Mouse (Mus musculus): ENCODE measurements at regions not wholly inside any gene's neighbourhood (a gene's known extent, or its start where the extent isn't known, plus 50 kb on each side); places are given as distances from the start of the nearest gene placed in this dataset.

GRCm38 (mm10) chr10:118797256-118797655 is 72.8 kb downstream of the Dyrk2 start:
- Histone ChIP-seq H3K27ac (ENCODE audit: low read depth, low read length) (no peak overlapping the region), H3K9me3 (ENCODE audit: control insufficient read depth, low read length) (no peaks in the 10 kb centered on the region), H3K9ac (replicated peaks; ENCODE audit: low read depth, low read length) (no peak overlapping the region), H3K4me2 (ENCODE audit: low read depth, low read length) (no peak overlapping the region), H3K36me3 (ENCODE audit: control insufficient read depth, insufficient read depth, low read length) (no peaks in the 10 kb centered on the region), H3K27me3 (ENCODE audit: control insufficient read depth, insufficient read depth, low read length) (no peaks in the 10 kb centered on the region), H3K4me1 (ENCODE audit: control insufficient read depth, insufficient read depth, low read length) (no peaks in the 10 kb centered on the region), H3K4me3 (ENCODE audit: low read depth, low read length) (no peak overlapping the region)
- WGBS = 85% methylated on average over 5 of the region's 5 CpGs
- no peak for ATAC-seq (ENCODE audit: low read depth)

- no peaks in the 10 kb centered on the region for H3K4me1 ChIP-seq (ENCODE audit: control insufficient read depth, insufficient read depth, low read length)
- H3K4me2 ChIP-seq (ENCODE audit: low read depth, low read length) = no peak overlapping the region
- H3K36me3 ChIP-seq (ENCODE audit: control insufficient read depth, insufficient read depth, low read length) = no peaks in the 10 kb centered on the region
- no peak overlapping the region for H3K27ac ChIP-seq (ENCODE audit: low read depth, low read length)
- H3K27me3 ChIP-seq (ENCODE audit: control insufficient read depth, insufficient read depth, low read length) = no peaks in the 10 kb centered on the region
- no peak overlapping the region for H3K9ac ChIP-seq (replicated peaks; ENCODE audit: low read depth, low read length)
- H3K9me3 ChIP-seq (ENCODE audit: control insufficient read depth, low read length) = no peaks in the 10 kb centered on the region
- no peak overlapping the region for H3K4me3 ChIP-seq (ENCODE audit: low read depth, low read length)
- ATAC-seq (ENCODE audit: low read depth) = no peak
- 93% methylated on average over 8 of the region's 8 CpGs for WGBS
These were observed 70.2 kb downstream of the Dyrk2 start for GRCm38 (mm10) chr10:118799767-118800166.

- Histone ChIP-seq H3K4me1 (ENCODE audit: control insufficient read depth, insufficient read depth, low read length) (no peaks in the 10 kb centered on the region), H3K9ac (replicated peaks; ENCODE audit: low read depth, low read length) (no peak overlapping the region), H3K4me2 (ENCODE audit: low read depth, low read length) (no peak overlapping the region), H3K4me3 (ENCODE audit: low read depth, low read length) (no peak overlapping the region), H3K27ac (ENCODE audit: low read depth, low read length) (no peak overlapping the region), H3K36me3 (ENCODE audit: control insufficient read depth, insufficient read depth, low read length) (no peaks in the 10 kb centered on the region), H3K27me3 (ENCODE audit: control insufficient read depth, insufficient read depth, low read length) (no peaks in the 10 kb centered on the region), H3K9me3 (ENCODE audit: control insufficient read depth, low read length) (no peaks in the 10 kb centered on the region)
- no peak for ATAC-seq (ENCODE audit: low read depth)
- 89% methylated on average over 20 of the region's 20 CpGs for WGBS
These were observed 66.0 kb downstream of the Dyrk2 start for GRCm38 (mm10) chr10:118803922-118804557.

- H3K9me3 ChIP-seq (ENCODE audit: control insufficient read depth, low read length) = no peaks in the 10 kb centered on the region
- H3K9ac ChIP-seq (replicated peaks; ENCODE audit: low read depth, low read length) = no peak overlapping the region
- H3K27me3 ChIP-seq (ENCODE audit: control insufficient read depth, insufficient read depth, low read length) = no peaks in the 10 kb centered on the region
- H3K4me3 ChIP-seq (ENCODE audit: low read depth, low read length) = no peak overlapping the region
- H3K4me2 ChIP-seq (ENCODE audit: low read depth, low read length) = no peak overlapping the region
- no peaks in the 10 kb centered on the region for H3K36me3 ChIP-seq (ENCODE audit: control insufficient read depth, insufficient read depth, low read length)
- H3K4me1 ChIP-seq (ENCODE audit: control insufficient read depth, insufficient read depth, low read length) = no peaks in the 10 kb centered on the region
- ATAC-seq (ENCODE audit: low read depth) = no peak
- 57% methylated on average over 5 of the region's 5 CpGs for WGBS
- no peak overlapping the region for H3K27ac ChIP-seq (ENCODE audit: low read depth, low read length)
These were observed 65.4 kb downstream of the Dyrk2 start for GRCm38 (mm10) chr10:118804574-118804973.

Data from neural tube, embryonic 14.5 days (tissue).